Mouse (Mus musculus) hindbrain, embryonic 11.5 days (tissue): ENCODE results near the gene Errfi1. TPM values are rescaled to one million over a fixed set of nuclear protein-coding genes. Genes with fewer than 3 reads are reported as not detected.

ENCODE experiments used
- ATAC-seq: fragments of 200-750 bp; cut with Nextera tagmentation; 2 replicates; pipeline ENCODE4 v1.8.0; 2017; ENCODE audit warnings: mild to moderate bottlenecking, moderate TSS enrichment, moderate library complexity; ENCODE audit not compliant: low FRiP score
- DNase-seq: peaks from one replicate; pipeline ENCODE4 v3.0.0-alpha.2; 2015; ENCODE audit warnings: low spot score
- H3K27ac ChIP-seq: fragments of 300-500 bp; sonication (generic); 2 replicates; pipeline ENCODE4 v1.5.1; 2014; ENCODE audit warnings: mild to moderate bottlenecking, low read depth, low read length
- H3K27me3 ChIP-seq: fragments of 300-500 bp; sonication (generic); 2 replicates; pipeline ENCODE4 v1.6.1; 2014; ENCODE audit warnings: mild to moderate bottlenecking, low read length, moderate library complexity, mixed read lengths; ENCODE audit not compliant: control insufficient read depth, insufficient read depth
- H3K36me3 ChIP-seq: fragments of 300-500 bp; sonication (generic); 2 replicates; pipeline ENCODE4 v1.6.1; 2014; ENCODE audit warnings: mild to moderate bottlenecking, low read length, moderate library complexity, mixed read lengths; ENCODE audit not compliant: control insufficient read depth, insufficient read depth
- H3K4me1 ChIP-seq: fragments of 300-500 bp; sonication (generic); replicated peaks from 2 replicates; pipeline ENCODE4 v1.6.1; 2014; ENCODE audit warnings: low read length, mixed read lengths; ENCODE audit not compliant: control insufficient read depth, insufficient read depth
- H3K4me2 ChIP-seq: fragments of 300-500 bp; sonication (generic); replicated peaks from 2 replicates; pipeline ENCODE4 v1.6.1; 2014; ENCODE audit warnings: mild to moderate bottlenecking, low read depth, low read length
- H3K4me3 ChIP-seq: fragments of 300-500 bp; sonication (generic); 2 replicates; pipeline ENCODE4 v1.5.1; 2014; ENCODE audit warnings: low read depth, low read length
- H3K9ac ChIP-seq: fragments of 300-500 bp; sonication (generic); 2 replicates; pipeline ENCODE4 v1.6.1; 2014; ENCODE audit warnings: low read depth, low read length
- H3K9me3 ChIP-seq: fragments of 300-500 bp; sonication (generic); 2 replicates; pipeline ENCODE4 v1.6.1; 2016; ENCODE audit warnings: low read length; ENCODE audit not compliant: control insufficient read depth
- WGBS: fragments of 180-500 bp; shearing (Covaris S2); extraction: QIAGEN DNeasy Blood & Tissue Kit; methylation state at CpG from one replicate; pipeline ENCODE4 v1.1.7; 2014; 5-methylcytosine and 5-hydroxymethylcytosine counted together
- polyA plus RNA-seq: library from polyadenylated mRNA; unstranded; fragments of >200 nt; fragmentation: Nextera tagmentation; extraction: Ambion mirVana; gene quantifications from 2 replicates; pipeline ENCODE4 v1.2.1, GENCODE M21; 2014

The Errfi1 gene
- 34.0 and 36.7 TPM in 2 replicates for polyA plus RNA-seq

DNA sequence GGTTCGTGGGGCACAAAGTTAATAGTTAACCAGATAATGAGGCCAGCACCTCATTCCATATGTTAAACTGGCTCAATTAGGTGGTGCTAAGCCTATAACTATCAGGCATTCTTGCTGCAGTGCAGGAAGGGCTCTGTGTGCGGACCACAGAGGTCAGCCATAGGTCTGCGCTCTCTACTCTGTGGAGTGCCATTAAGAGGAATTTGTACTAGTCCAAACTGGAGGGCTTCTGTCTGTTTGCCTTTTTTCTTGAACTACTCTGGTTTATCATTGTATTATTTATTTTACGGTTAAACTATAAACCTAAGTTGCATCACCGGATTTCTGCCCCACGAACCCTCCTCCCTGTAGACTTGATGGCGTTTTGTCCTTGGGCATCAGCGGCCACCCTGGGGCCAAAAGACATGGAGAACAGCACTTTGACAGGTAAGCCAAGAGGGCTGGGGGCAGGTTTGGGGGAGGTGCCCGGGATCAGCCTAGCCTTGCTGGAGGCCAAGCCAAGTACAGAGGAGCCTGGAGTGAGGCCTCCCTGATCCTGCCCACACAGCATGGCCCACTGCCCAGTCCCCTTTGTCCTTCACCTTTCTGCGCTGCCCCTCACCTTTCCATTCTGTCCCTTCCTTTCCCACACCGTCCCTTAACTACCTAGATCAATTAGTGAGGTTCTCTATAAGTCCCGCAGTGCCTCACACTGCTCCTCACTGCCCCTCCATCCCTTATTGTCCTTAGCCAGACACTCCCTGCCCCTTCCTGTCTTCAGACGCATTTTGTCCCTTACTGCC, at the start of gene Errfi1:
TSS of gene Errfi1 (plus strand) at position 240 of the 782 bp plus-strand sequence.
- WGBS = 43% methylated on average over 13 of the region's 13 CpGs
- Histone ChIP-seq H3K27me3 (no peaks in the 10 kb centered on the region), H3K9me3 (no peaks in the 10 kb centered on the region), H3K4me1 (no peaks in the 10 kb centered on the region; the same call in 1 of the 2 replicates), H3K36me3 (no peaks in the 10 kb centered on the region), H3K9ac (peak within 1 kb of the TSS; percentile 54), H3K4me2 (peak within 1 kb of the TSS; percentile 64), H3K27ac (0 out of 2 replicates have a peak within 1 kb of the TSS, but pooled peaks have one; percentile 99), H3K4me3 (peak within 1 kb of the TSS; percentile 78)
- DNase-seq (no peak), ATAC-seq (peak; percentile 12; the same call in 1 of the 2 replicates)

DNA sequence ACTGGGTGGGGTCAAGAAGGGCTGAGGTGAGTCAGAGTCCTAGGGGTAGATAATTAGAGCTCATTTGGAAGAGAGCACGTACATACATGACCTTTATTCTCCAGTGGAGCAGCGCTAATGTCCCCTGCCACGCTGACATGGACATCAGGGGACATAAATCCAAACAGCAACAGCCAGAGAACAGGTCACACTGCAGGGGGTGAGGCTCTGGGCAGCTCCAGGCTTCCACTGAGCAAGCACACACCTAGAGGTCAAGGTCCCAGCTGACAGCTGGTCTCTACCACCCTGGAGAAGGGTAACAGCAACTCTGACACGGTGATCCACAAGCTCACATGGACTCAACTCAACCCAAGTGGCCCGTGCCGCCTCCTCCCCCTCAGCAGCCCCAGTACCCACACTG, 49.5 kb upstream of the Errfi1 start:
- Histone ChIP-seq H3K9me3 (no peaks in the 10 kb centered on the region), H3K27me3 (no peaks in the 10 kb centered on the region), H3K36me3 (no peaks in the 10 kb centered on the region), H3K4me2 (no peak overlapping the region), H3K4me3 (no peak overlapping the region), H3K27ac (no peak overlapping the region), H3K9ac (no peak overlapping the region), H3K4me1 (no peaks in the 10 kb centered on the region)
- WGBS = 64% methylated on average over 6 of the region's 6 CpGs
- DNase-seq (no peak), ATAC-seq (no peak)

DNA sequence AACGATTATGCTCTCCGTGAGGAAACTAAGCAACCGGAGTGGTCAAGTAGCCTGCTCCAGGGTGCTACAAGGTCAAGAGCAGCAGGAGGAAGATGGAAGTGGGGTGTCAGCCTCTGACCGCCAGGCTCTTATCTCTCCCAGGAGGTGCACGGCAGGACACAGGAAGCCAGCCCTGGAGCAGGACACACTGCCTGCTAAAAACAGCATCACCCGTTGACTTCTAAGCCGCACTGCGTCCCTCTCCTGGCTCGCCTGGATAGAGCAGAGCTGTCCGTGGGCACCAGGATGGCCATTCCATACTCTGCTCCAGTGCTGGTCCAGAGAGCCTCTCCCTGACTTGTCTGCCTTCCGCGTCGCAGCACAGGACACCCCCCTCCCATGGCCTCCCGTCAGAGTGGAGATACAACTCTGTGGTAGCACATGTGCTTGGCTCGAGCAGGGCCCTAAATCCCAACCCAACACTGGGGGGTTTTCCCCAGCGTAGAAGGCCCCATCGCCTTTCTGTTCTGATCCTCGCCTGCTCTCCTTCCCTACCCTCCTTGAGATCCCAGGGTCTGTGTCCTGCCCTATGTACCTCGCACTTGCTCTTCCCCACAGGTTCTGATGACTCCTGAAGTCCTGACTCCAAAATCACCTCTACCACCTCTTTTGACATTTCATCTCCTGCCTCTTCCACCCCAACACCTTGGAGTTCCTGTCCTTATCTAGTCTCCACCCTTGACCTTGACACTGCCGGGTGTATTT, 45.8 kb upstream of the Errfi1 start:
- H3K4me2 ChIP-seq = no peak overlapping the region
- no peaks in the 10 kb centered on the region for H3K9me3 ChIP-seq
- 73% methylated on average over 20 of the region's 20 CpGs for WGBS
- H3K4me1 ChIP-seq = no peaks in the 10 kb centered on the region
- H3K36me3 ChIP-seq = no peaks in the 10 kb centered on the region
- H3K27ac ChIP-seq = no peak overlapping the region
- no peaks in the 10 kb centered on the region for H3K27me3 ChIP-seq
- DNase-seq = no peak
- no peak for ATAC-seq
- no peak overlapping the region for H3K4me3 ChIP-seq
- H3K9ac ChIP-seq = no peak overlapping the region

DNA sequence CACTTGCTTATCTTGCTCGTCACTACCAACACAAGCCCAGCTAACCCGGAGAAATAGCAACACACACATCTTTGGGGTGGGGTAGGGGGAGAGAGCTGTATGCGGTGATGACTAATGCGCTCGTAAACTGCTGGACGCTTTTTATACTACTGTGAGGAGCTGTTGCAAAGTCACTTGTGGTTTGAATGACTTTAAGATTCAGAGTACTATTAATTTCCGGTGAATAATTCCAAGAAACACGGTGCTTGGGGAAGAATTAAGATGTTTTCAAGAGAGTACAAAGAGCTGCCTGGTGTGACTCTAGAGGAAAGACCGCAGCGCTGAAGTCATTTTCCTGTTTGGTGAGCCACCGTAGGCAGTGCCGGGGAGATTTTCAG, 45.3 kb upstream of the Errfi1 start:
- ATAC-seq = no peak
- Histone ChIP-seq H3K9ac (no peak overlapping the region), H3K4me1 (no peaks in the 10 kb centered on the region), H3K4me2 (no peak overlapping the region), H3K9me3 (no peaks in the 10 kb centered on the region), H3K27ac (no peak overlapping the region), H3K4me3 (no peak overlapping the region), H3K27me3 (no peaks in the 10 kb centered on the region), H3K36me3 (no peaks in the 10 kb centered on the region)
- WGBS = 85% methylated on average over 12 of the region's 12 CpGs
- DNase-seq = no peak

DNA sequence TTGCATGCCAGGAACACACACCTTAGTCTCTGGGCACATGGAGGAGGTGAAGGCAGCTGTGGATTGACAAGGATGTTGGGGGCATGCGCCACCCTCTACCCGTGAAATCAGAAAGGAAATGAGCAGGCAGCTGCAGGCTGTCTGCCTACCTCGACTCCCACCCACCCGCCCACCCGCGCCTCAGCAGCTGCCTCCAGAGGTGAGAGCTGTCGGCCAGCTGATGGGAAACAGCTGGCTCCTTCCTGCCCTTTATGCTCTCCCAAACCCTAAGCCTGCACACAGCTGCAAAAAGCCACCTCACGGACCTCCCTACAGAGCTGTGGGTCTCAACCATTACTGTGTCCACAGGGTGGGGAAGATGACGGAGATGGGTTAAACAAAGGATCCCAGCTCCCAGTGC, 44.4 kb upstream of the Errfi1 start:
- WGBS = 54% methylated on average over 9 of the region's 9 CpGs
- no peak overlapping the region for H3K4me3 ChIP-seq
- no peaks in the 10 kb centered on the region for H3K27me3 ChIP-seq
- H3K9me3 ChIP-seq = no peaks in the 10 kb centered on the region
- no peaks in the 10 kb centered on the region for H3K36me3 ChIP-seq
- no peak for DNase-seq
- H3K4me1 ChIP-seq = no peaks in the 10 kb centered on the region
- no peak for ATAC-seq
- no peak overlapping the region for H3K9ac ChIP-seq
- H3K4me2 ChIP-seq = no peak overlapping the region
- no peak overlapping the region for H3K27ac ChIP-seq

DNA sequence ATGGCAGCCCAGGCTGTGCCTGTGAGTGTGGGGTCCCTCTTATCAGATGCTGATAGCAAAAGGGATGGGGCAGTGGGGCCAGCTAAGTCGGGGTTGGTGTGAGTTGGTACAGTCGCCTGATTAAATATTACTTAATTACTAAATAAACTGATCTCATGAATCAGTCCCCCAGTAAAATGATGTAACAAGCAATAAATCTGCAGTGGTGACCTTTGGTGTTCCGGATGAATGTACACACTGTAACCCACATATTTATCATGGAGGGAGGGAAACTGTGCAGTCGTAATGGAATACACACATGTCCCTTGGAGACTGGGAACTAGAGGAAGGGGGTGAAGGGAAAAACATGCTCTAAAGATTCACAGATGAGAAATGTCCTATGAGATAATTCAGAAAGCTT, 38.6 kb upstream of the Errfi1 start:
- WGBS = 90% methylated on average over 4 of the region's 4 CpGs
- DNase-seq = no peak
- H3K4me3 ChIP-seq = no peak overlapping the region

DNA sequence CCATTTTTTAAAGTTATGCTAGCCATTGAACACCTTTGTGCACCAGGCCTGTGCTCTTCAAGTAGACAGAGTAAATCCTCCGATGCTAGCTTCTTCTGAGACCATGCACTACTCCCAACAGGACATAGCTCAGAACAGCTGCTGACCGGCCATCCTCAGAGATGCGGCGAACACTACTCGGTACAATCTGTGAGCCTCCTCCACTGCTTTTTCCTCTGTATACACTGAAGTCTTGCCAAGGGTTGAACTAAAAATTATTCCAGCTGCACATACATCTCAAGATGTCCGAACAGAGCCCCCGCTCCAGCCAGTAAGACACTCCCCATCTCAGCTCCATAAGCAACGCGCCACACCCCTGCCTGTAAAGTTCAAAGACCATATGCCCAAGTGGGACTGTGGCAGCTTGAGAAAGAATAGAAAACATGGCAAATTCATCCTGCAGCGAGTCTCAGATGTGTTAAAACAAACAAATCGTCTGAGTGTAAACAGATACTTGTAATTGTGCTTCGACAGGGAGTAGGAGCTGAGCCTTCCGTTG, 37.2 kb upstream of the Errfi1 start:
- no peaks in the 10 kb centered on the region for H3K27me3 ChIP-seq
- no peaks in the 10 kb centered on the region for H3K9me3 ChIP-seq
- H3K36me3 ChIP-seq = no peaks in the 10 kb centered on the region
- ATAC-seq (no peak), DNase-seq (no peak)
- no peak overlapping the region for H3K27ac ChIP-seq
- 77% methylated on average over 13 of the region's 13 CpGs for WGBS
- H3K4me2 ChIP-seq = no peak overlapping the region
- H3K4me1 ChIP-seq = no peaks in the 10 kb centered on the region; the same call in 1 of the 2 replicates
- no peak overlapping the region for H3K9ac ChIP-seq
- no peak overlapping the region for H3K4me3 ChIP-seq

More for the DNA sequence above, 38.6 kb upstream of the Errfi1 start:
- H3K27me3 ChIP-seq = no peaks in the 10 kb centered on the region
- H3K36me3 ChIP-seq = no peaks in the 10 kb centered on the region
- no peak overlapping the region for H3K9ac ChIP-seq
- no peaks in the 10 kb centered on the region for H3K9me3 ChIP-seq
- H3K4me2 ChIP-seq = no peak overlapping the region
- no peak for ATAC-seq
- H3K27ac ChIP-seq = no peak overlapping the region
- no peaks in the 10 kb centered on the region; the same call in 1 of the 2 replicates for H3K4me1 ChIP-seq

DNA sequence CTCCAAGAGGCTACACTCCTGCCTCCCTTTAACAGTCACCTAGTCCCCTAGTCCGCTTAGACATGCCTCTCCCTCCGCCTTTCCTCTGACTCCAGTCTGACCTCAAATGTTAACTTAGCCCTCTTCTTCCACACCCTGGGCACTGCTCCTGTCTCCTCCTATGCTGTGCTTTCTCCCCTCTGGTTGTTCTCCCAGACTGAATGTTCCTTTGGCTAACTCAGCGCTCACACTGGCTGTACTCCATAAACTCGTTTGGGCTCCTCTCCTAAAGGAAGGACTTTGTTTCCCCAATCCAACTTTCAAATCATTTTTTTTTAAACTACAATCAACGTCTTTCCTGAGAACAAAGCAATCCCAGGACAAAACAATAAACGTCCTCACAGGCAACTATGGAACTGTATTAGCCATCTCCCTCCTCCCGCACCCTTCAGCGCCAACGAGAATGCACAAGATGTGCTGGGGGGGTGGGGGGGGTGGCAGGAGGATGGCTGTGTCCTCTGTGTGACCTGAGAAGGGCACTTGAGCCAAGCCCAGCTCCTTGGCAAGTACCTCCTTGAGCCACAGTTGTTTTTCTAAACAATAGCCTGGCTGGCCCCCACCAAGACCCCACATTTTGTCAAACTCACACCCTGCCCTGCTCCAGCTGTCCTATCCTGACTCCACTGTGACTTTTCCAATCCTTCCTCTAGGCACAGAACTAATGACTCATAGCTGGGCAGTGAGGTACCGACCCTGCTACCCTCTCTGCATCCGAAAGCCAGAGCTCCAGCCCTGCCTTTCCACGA, 34.4 kb upstream of the Errfi1 start:
- no peaks in the 10 kb centered on the region; the same call in 1 of the 2 replicates for H3K4me1 ChIP-seq
- no peaks in the 10 kb centered on the region for H3K9me3 ChIP-seq
- no peak overlapping the region for H3K4me3 ChIP-seq
- no peak overlapping the region for H3K9ac ChIP-seq
- ATAC-seq (no peak), DNase-seq (no peak)
- WGBS = 77% methylated on average over 12 of the region's 12 CpGs
- no peak overlapping the region for H3K27ac ChIP-seq
- H3K36me3 ChIP-seq = no peaks in the 10 kb centered on the region
- H3K27me3 ChIP-seq = no peaks in the 10 kb centered on the region
- no peak overlapping the region for H3K4me2 ChIP-seq
